ENCODE assay signal across 38 mouse cellular contexts in genomic region chr11:5516151-5516550, GRCm38 (mm10). TPM values are rescaled to one million over a fixed set of nuclear protein-coding genes. Genes with fewer than 3 reads are reported as not detected.
"Had no signal": no experiment of that assay in that cellular context is flagged by ENCODE, and none has a peak within 500 bp of the region (broad histone marks: within the 10 kb centered on the region; RNA-seq: fewer than 3 reads in every experiment).

No protein-coding gene starts in this region.

- H3K27me3 ChIP-seq: heart, embryonic 13.5 days; heart, embryonic 15.5 days; hindbrain, embryonic 12.5 days; intestine, embryonic 15.5 days; limb, embryonic 13.5 days; limb, embryonic 15.5 days; liver, embryonic 12.5 days had no signal

- H3K4me3 ChIP-seq: gastrocnemius, adult 2 months; heart, adult 2 months; heart, embryonic 13.5 days; heart, embryonic 15.5 days; hindbrain, embryonic 10.5 days; hindbrain, embryonic 12.5 days; intestine, embryonic 15.5 days; layer of hippocampus, adult 2 months; left cerebral cortex, adult 2 months; limb, embryonic 13.5 days; limb, embryonic 15.5 days; liver, embryonic 12.5 days had no signal

- DNase-seq: gastrocnemius, adult 2 months; gastrocnemius, postnatal 10 days; gastrocnemius, postnatal 25 days; heart, adult 2 months; heart, postnatal 14 days; heart, postnatal 36 days; kidney, adult 18-20 months; kidney, adult 8-10 months; kidney, postnatal 10 days; kidney, postnatal 25 days; kidney, postnatal 4 days; left cerebral cortex, postnatal 4 days had no signal

- ATAC-seq: hindbrain, embryonic 16.5 days; inflammation-experienced regulatory T-cells, adult 6 months; intestine, embryonic 15.5 days; intestine, postnatal 0 days; liver, embryonic 12.5 days had no signal

- H3K9me3 ChIP-seq: heart, embryonic 13.5 days; heart, embryonic 15.5 days; hindbrain, embryonic 10.5 days; hindbrain, embryonic 12.5 days; intestine, embryonic 15.5 days; limb, embryonic 13.5 days; limb, embryonic 15.5 days; liver, embryonic 12.5 days had no signal

- H3K9ac ChIP-seq: heart, embryonic 13.5 days; heart, embryonic 15.5 days; hindbrain, embryonic 12.5 days; hindbrain, embryonic 14.5 days; intestine, embryonic 15.5 days; limb, embryonic 13.5 days; limb, embryonic 15.5 days; liver, embryonic 12.5 days; liver, embryonic 14.5 days had no signal

- H3K27ac ChIP-seq: gastrocnemius, adult 2 months; heart, adult 2 months; heart, embryonic 13.5 days; heart, embryonic 15.5 days; hindbrain, embryonic 10.5 days; hindbrain, embryonic 12.5 days; hindbrain, embryonic 14.5 days; intestine, embryonic 15.5 days; layer of hippocampus, adult 2 months; left cerebral cortex, adult 2 months; limb, embryonic 13.5 days; limb, embryonic 15.5 days; liver, embryonic 12.5 days; liver, embryonic 14.5 days had no signal

- H3K36me3 ChIP-seq: heart, embryonic 13.5 days; heart, embryonic 15.5 days; hindbrain, embryonic 10.5 days; hindbrain, embryonic 12.5 days; intestine, embryonic 15.5 days; limb, embryonic 13.5 days; limb, embryonic 15.5 days; liver, embryonic 12.5 days had no signal

- H3K4me1 ChIP-seq: hindbrain, embryonic 12.5 days; limb, embryonic 15.5 days had no signal

- H3K4me2 ChIP-seq: heart, embryonic 11.5 days; heart, embryonic 13.5 days; heart, embryonic 15.5 days; hindbrain, embryonic 12.5 days; hindbrain, embryonic 14.5 days; intestine, embryonic 15.5 days; limb, embryonic 13.5 days; limb, embryonic 15.5 days; liver, embryonic 12.5 days had no signal

RNA-seq across cellular contexts. Expression of gene Ankrd36, which starts 53.3 kb away (rescaled TPM):
- total RNA-seq: gastrocnemius, adult 2 months; gastrocnemius, postnatal 10 days; gastrocnemius, postnatal 25 days; gastrocnemius, postnatal 4 days; granulocyte monocyte progenitor cell, adult 5-6 weeks; heart, adult 2 months; heart, postnatal 14 days; heart, postnatal 36 days; layer of hippocampus, adult 2 months; layer of hippocampus, postnatal 10 days; layer of hippocampus, postnatal 25 days; left cerebral cortex, adult 2 months; left cerebral cortex, postnatal 14 days; left cerebral cortex, postnatal 4 days; liver, adult 2 months had no signal
- polyA plus RNA-seq: heart, embryonic 13.5 days; heart, embryonic 15.5 days; heart, postnatal 0 days; hindbrain, embryonic 10.5 days; hindbrain, embryonic 14.5 days; hindbrain, embryonic 16.5 days; inflammation-experienced regulatory T-cells, adult 6 months; intestine, postnatal 0 days; kidney, embryonic 14.5 days; kidney, embryonic 16.5 days; limb, embryonic 11.5 days; limb, embryonic 15.5 days; liver, adult 2 months had no signal
